Mouse (Mus musculus): ENCODE measurements around the gene Arf4. TPM values are rescaled to one million over a fixed set of nuclear protein-coding genes. Genes with fewer than 3 reads are reported as not detected.

The Arf4 gene
- total RNA-seq (2014; fragmentation: Nextera tagmentation) = 238 and 255 TPM in 2 replicates
- 85.9 and 123 TPM in 2 replicates for total RNA-seq (2017)

DNA sequence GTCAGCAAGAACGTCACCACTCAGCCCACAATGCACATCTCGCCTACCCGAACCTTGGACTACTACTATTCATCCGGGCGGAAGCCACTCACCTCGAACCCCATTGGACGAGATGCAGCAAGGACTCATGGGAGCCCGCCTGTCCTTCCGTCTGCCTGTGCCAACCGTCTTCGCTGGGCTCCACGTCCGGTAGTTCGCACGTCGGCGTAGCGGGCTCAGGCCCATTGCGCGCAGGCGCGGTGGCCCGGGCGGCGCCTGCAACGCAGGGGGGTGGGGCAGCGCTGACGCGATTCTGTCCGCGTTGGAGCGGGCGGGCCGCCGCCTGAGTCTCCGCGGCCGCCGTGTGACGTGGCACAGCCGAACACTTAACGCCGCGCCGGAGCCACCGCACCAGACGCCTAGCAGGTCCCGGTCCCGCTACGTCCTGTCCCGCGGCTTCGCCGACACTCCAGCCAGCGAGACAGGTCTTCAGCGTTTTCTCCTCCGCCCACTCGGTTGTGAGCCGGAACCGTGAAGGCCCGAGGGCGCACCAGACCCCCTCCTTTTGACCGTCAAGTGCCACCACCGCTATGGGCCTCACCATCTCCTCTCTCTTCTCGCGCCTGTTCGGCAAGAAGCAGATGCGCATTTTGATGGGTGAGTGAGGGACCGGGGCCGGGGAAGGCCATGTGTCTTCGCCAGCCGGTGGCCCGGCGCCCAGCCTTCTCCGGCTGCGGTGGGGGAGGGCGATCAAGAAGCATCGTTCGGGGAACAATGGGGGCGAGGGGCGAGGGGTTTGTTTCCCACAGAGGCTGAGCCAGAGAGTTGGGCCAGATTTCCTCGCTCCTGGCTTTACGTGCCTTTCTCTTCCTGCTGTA is at the start of gene Arf4:
Arf4 (plus strand) TSS at position 224 of the 857 bp plus-strand sequence.
- ATAC-seq (replicated peaks; ENCODE audit: poor library complexity, severe bottlenecking) = peak; percentile 86

DNA sequence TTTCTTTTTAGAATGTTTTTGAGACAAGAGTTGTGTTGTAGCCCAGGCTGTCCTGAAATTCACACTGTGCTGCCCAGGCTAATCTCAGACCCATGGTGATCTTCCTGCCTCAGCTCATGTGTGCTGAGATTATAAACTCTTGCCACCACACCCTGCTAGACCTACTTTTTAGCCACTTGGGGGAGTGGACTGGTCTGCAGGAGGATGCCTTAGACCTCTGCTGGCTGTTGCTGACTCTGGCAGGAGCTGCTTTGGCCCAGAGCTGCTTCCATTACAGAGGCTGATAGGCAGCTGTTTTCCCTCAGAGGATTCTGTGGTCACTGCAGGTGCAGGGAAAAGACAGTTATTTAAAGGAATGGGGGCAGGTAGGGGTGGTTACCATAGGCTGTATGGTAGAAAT is 46.5 kb upstream of the Arf4 start:
- no peak; the same call in 1 of the 2 replicates for ATAC-seq (replicated peaks; ENCODE audit: poor library complexity, severe bottlenecking)

DNA sequence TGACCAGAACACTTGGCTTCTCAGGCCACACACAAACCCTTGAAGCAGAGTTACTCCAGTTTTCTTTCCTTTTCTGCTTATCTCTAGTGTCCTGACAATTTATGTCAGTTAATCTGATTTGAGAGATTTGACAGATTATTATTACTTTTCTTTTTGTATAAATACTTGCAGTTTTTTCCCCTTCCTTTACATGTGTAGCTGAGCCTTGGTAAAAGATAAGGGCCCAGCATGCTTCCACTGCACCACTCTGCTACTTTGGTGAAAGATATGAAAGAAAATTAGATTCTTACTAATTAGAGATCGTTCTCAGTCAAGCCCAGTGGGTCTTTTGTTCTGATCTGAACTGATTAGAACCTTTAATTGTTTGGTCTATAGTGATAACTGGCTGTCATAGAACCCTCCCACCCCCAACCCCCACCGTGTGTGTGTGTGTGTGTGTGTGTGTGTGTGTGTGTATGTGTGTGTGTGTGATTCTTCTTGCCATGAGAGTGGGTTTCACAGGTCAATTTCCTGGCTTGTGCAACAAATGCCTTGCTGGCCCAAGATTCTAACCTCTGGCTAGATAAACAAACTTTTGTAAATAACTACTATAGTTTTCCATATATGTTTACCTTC is 44.5 kb upstream of the Arf4 start:
- no peak for ATAC-seq (replicated peaks; ENCODE audit: poor library complexity, severe bottlenecking)

DNA sequence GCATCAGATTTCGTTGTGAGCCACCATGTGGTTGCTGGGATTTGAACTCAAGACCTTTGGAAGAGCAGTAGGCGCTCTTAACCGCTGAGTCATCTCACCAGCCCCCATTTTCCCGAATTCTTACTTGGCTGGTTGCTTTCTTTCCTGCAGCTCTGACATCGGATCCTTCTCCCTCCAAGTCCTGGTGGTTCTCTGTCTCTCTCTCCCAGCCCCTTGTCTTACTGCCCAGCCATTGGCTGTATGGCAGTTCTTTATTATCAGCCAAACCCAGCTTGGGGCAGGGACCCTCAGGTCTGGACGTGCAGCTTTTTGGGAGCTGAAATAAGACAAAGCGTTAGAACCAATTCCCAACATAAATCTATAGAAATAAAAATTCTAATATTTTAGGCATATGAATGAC is 42.7 kb upstream of the Arf4 start:
- ATAC-seq (replicated peaks; ENCODE audit: poor library complexity, severe bottlenecking) = no peak

DNA sequence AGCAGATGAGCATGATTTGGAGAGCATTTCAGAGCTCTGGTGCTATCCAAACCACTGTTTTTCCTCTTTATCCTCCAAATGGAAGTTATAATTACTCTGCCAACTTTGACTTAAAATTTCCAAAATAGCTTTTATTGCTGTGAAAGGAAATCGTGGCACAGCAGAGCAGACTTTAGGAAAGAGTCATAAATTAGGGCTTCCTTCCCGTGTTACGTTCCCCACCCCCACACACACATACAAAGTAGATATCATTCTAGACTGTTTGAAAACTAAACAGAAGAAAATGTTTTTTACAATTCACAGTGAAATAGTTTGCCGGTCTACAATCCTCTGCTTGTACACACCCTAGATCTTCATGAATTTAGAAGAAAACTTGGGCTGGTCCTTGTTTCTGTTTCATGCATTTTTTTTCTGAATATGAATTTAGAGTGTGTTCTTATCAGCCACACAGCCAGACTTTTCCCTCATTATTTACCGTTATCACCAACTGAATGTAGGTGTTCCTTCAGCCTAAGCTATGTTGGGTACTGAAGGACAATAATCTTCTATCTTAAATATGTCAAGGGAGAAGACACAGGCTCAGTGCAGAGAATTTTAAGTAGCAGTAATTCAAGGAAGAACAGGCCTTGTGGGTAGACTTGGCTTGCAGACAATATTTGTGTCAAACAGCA is 42.0 kb upstream of the Arf4 start:
- ATAC-seq (replicated peaks; ENCODE audit: poor library complexity, severe bottlenecking) = no peak

DNA sequence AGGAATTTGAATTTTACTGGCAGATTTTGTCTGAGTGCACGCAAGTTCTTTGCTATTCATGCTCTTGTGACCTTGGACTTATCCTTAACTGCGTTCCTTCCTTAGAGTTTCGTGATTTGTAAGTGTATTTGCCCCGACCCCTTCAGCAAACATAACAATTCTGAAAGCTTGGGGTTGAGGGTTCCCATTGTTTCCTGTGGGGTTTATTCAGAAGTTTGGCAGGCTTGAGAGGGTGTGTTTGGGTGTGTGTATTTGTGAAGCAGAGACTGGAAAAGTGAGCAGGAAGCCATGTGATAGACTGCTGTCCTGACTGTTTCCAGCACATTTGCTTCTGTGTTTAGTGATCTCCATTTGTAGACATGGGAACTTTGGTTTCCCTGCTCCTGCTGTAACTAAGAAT is 32.5 kb upstream of the Arf4 start:
- no peak for ATAC-seq (replicated peaks; ENCODE audit: poor library complexity, severe bottlenecking)

DNA sequence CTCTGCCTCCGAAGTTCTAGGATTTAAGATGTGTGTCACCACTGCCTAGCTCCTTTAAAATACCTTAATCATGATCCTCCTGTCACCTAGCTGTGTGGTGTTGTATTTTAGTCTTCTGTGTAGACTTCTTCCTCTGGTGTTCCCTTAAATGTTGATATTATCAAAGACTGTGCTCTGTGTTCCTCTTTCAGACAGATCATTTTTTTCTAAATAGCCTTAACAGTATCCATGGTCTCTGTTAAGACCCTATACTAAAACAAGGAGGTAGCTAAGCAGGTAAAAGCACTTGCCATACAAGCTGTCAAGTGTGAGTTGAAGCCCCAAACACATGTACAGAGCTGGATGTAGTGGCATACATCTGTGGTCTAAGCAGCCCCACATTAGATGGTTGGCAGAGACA is 28.2 kb upstream of the Arf4 start:
- no peak for ATAC-seq (replicated peaks; ENCODE audit: poor library complexity, severe bottlenecking)

DNA sequence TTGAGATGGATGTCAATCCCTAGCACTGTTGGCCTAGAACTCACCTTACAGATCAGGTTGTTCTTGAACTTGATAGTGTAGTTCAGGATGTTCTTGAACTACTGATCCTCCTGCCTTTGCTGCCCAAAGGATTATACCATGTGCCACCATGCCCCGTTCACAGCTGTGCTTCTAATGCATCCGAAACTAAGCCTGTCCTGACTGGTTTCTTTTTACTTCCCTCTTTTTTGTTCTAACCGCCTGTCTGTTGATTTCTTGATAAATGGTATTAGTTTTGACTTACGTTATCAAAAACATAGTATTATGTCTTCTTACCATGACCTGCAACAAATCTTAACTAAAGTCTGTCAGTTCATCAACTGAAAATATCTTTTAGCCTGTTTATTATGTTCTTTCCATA is 27.2 kb upstream of the Arf4 start:
- ATAC-seq (replicated peaks; ENCODE audit: poor library complexity, severe bottlenecking) = peak; percentile 63

DNA sequence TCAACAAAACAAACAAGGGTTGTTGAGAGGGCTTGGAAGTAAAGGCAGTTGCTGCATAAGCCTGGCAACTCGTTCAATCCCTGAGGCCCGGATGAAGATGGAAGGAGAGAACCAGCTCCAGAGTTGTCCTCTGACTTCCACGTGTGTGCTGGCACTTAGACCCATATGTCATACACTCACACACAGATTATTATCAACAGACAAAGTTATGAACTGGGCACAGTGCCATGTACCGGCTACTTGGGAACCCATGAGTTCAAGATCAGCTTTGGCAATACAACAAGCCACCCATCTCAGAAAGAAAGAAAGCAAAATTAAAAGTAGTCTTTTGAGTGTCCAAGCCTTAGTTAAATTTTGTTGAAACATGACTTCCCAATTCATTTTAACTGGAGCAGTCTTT is 12.6 kb upstream of the Arf4 start:
- ATAC-seq (replicated peaks; ENCODE audit: poor library complexity, severe bottlenecking) = no peak

DNA sequence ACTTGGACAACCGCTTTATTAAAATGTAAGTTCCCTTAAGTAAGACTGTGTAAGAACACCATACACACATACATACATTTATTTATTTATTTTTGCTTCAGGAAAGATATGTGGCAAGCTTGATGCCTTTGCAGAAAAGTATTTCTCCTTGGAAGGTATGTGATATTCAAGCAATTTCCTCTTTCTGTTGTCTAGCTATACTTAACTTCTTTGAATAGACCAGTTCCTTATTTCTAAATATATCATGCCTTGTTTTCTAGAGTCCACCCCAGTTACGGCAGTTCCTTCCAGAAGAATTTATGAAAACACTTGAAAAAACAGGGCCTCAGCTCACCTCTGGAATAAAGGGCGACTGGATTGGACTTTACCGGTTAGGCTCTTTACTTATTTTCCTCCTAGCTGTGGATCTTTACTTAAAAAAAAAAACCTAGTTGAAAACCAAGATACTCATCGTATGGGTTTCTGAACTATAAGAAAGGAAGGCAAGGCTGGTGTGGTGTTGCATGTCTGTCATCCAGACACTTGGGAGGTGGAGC is 11.2 kb upstream of the Arf4 start:
- peak; percentile 88 for ATAC-seq (replicated peaks; ENCODE audit: poor library complexity, severe bottlenecking)

DNA sequence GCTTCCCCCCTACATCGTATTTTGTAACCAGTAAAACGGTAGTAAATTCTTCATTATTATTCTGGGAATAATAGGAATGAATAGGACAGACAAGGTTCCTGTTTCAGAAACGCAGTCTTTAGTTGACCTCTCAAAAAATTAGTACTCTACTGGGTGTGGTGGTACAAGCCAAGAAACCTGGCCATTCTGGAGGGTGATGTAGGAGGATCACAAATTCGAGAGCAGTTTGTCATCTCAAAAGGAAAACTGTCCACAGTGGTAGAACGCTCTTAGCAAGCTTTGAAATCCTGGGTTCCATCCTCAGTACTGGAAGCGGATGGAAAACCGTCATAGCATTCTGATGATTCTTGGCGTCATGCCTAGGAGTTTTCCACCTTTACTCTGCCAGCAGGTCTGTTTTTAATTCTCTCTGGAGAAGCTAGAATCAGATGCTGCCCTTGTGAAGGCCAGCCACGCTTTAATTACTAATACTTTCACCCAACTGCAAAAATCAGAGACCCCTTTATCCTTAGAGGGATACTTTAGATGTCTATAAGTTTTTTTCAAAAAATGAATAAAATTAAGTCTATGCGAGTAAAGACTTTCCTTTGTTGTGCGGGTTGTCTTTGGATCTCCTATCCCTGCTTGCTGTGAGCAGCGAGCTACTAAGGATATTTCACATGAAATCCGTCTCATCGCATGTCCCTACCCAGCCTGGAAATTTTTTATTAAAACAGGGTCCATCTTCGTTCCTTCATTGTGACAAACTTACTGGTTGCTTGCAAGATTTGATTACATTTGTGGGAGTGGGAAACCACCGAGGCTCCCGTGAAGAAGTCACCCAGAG is 636 bp upstream of the Arf4 start:
- ATAC-seq (replicated peaks; ENCODE audit: poor library complexity, severe bottlenecking) = no peak

DNA sequence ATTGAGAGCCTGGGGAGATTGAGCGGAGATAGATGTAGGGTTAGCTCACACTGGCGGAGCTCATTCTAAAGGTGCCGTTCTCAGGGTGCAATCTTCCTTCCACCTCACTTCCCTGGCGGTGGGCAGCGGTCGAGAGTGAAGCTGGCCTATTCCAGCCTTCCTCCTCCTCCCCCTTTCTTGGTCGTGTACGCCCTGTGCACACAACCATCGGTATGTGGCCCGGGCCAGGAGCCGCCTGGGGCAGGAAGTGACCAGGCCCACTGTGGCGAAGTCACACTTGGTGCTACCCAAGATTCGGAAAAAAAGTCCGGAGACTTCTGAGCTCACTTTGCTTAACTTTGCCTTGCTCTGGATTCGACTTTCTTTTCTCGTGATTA is 822 bp downstream of the Arf4 start:
- peak; percentile 38 for ATAC-seq (replicated peaks; ENCODE audit: poor library complexity, severe bottlenecking)

DNA sequence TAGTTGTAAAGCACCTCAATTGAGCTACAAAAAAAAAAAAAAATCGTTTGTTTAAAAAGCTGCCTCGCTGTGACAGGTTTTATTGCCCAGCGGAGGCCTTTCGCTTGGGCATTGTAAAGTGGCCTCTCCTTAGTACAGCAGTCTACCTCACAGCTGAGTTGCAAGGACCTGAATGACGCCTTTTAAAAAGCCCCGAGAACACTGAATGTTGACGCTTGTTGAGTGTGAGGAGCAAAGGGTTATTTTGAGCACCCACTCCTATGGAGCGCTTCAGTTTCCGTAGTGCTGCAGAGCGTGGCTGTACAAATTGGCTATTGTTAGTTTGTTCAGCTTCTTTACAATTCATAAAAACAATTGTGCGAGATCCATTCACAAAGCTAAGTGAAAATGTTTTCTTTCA is 1.4 kb downstream of the Arf4 start:
- ATAC-seq (replicated peaks; ENCODE audit: poor library complexity, severe bottlenecking) = no peak

DNA sequence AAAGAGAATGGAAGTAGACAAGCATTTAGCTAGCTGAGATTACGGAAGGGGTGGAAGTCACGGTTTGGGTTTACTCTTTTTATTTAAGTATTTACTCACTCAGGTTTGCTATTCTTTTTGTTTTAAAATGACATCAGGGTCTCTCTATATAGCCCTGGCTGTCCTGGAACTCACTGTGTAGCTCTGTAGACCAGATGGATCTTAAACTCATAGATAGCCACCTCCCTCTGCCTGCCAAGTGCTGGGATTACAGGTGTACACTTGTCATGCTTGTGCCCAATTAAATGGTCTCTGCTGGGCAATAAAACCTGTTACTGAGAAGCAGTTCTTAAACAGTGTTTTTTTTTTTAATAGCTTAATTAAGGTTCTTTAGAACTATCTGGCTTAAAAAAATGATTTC is 2.1 kb downstream of the Arf4 start:
- no peak for ATAC-seq (replicated peaks; ENCODE audit: poor library complexity, severe bottlenecking)

DNA sequence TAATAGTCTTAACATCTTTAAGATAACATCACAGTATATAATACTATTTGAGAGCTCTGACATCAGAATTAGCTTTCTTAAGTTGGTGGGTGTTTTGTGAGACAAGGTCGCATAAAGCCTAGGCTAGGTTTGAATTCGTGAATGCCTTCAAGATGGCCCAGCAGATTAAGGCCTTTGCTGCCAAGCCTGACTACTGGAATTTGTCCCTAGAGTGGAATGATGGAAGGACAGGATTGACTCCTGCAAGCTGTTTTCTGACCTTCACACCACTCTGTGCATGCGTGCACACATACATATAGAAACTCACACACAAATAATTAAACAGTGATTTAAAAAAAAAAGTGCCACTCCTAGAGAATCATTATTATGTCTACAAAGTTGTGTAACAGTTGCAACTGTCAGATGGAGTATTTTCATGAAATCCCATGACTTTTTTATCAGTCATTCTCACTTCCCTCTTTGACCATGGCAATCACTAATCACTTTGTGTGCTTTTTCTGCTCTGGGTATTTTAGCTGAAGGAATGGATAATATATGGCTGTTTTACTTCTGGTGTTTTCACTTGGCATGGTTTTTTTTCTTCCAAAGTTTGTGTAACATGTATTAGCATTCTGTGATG is 5.2 kb downstream of the Arf4 start:
- peak; percentile 54 for ATAC-seq (replicated peaks; ENCODE audit: poor library complexity, severe bottlenecking)

DNA sequence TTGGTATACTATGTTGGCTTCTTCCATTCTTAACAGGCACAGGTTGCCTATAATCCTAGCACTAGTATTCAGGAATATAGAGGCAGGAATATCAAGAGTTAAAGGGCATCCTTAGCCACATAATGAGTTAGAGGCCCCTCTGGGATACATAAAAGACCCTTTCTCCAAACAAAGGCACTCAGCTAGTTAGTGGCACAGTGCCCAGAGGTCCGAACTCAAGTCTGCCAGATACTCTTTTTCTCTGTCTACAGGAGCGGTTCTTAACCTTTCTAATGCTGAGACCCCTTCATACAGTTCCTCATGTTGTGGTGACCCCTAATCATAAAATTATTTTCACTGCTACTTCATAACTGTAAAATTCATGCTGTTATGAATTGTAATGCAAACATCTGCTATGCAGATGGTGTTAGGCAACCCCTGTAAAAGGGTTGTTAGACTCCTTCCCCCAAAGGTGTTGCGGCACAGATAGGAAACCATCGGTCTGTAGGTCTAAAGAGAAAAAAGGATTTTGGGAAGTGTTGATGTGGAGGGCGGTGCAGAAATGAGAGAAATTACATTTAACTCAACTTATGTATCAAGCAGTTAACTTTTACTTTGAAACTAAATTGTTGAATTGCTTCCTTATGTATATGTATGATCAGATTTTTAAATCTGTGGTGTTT is 8.2 kb downstream of the Arf4 start:
- peak; percentile 64 for ATAC-seq (replicated peaks; ENCODE audit: poor library complexity, severe bottlenecking)

DNA sequence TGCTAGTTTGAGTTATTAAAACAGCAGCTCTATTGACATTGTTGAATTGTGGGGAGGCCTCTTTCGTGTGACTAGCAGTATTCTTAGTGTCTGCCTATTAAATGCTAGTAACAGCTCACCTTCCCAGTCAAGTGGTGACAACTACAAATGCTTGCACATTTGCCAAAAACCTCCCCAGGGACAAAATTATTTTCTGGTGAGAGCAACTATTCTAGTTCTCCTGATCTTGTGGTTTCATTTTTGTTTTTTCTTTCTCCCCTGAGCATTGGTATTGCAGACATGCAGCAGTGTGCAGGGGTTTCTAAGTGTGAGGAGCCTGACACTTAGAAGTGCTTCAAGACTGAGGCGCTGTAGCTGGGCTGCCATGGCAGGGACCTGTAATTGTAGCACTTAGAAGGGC is 9.9 kb downstream of the Arf4 start:
- ATAC-seq (replicated peaks; ENCODE audit: poor library complexity, severe bottlenecking) = no peak

DNA sequence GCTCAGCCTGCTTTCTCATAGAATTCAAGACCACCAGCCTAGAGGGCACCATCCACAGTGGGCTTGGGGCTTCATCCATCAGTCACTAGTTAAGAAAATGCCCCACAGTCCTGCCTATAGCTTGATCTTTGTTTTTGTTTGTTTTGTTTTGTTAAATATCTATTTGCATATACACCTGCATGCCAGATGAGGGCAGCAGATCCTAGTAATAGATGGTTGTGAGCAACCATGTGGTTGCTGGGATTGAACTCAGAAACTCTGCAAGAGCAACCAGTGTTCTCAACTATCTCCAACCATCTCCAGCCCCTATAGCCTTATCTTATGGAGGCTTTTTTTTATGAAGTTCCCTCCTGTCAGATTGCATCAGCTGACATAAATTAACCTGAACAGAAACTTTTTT is 14.0 kb downstream of the Arf4 start:
- ATAC-seq (replicated peaks; ENCODE audit: poor library complexity, severe bottlenecking) = peak; percentile 40

DNA sequence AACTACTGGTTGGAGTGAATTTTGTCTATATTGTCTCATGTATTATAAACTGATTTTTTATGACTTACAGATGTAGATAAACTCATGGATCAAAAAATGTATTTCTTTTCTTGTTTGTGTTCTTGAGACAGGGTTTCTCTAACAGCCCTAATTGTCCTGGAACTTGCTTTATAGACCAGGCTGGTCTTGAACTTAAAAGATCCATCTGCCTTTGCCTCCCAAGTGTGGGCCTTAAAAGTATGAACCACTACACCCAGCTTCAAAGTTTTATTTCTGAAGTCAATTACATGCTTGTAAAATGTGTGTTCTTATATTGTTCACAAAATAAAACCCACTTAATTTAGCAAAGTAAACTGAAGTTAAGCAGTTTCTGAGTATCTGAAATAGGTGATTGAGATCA is 20.3 kb downstream of the Arf4 start:
- ATAC-seq (replicated peaks; ENCODE audit: poor library complexity, severe bottlenecking) = no peak

All from granulocyte monocyte progenitor cell, adult 5-6 weeks (primary cell).